In genomic region chr2:156497915-156498314, GRCm38 (mm10) we compare ENCODE assay signal across 9 mouse cellular contexts. TPM values are rescaled to one million over a fixed set of nuclear protein-coding genes. Genes with fewer than 3 reads are reported as not detected.
DNase-seq lines count a peak whose midpoint lies in the region; ATAC-seq lines count a peak whose summit lies in the region.
"Had no signal": no experiment of that assay in that cellular context is flagged by ENCODE, and none has a peak within 500 bp of the region (broad histone marks: within the 10 kb centered on the region; RNA-seq: fewer than 3 reads in every experiment).

No protein-coding gene starts in this region.

- ATAC-seq in neural tube, embryonic 15.5 days (ENCODE audit: low FRiP score), result no peak
- 0 out of 2 replicates have a peak, but pooled peaks have one; percentile 32 for ATAC-seq in limb, embryonic 13.5 days (ENCODE audit: low FRiP score, low read depth)
- 0 out of 2 replicates have a peak, but pooled peaks have one; percentile 13 for ATAC-seq in neural tube, embryonic 13.5 days (ENCODE audit: low read depth)

- WGBS in neural tube, embryonic 15.5 days, result 50% methylated on average over 5 of the region's 5 CpGs
- 41% methylated on average over 5 of the region's 5 CpGs for WGBS in limb, embryonic 13.5 days
- 50% methylated on average over 5 of the region's 5 CpGs for WGBS in neural tube, embryonic 13.5 days

- H3K9me3 ChIP-seq in neural tube, embryonic 15.5 days (replicated peaks), result no peaks in the 10 kb centered on the region
- H3K9me3 ChIP-seq in limb, embryonic 13.5 days, result no peaks in the 10 kb centered on the region
- no peaks in the 10 kb centered on the region for H3K9me3 ChIP-seq in neural tube, embryonic 13.5 days
- H3K9me3 ChIP-seq: neural tube, embryonic 12.5 days had no signal

- H3K4me1 ChIP-seq in neural tube, embryonic 15.5 days, result peaks cover 10% of the 10 kb centered on the region
- no peaks in the 10 kb centered on the region for H3K4me1 ChIP-seq in limb, embryonic 13.5 days
- H3K4me1 ChIP-seq in neural tube, embryonic 13.5 days (replicated peaks), result peaks cover 13% of the 10 kb centered on the region

- no peak overlapping the region for H3K27ac ChIP-seq in neural tube, embryonic 15.5 days (replicated peaks)
- H3K27ac ChIP-seq in limb, embryonic 13.5 days, result no peak overlapping the region
- H3K27ac ChIP-seq in neural tube, embryonic 13.5 days (replicated peaks), result no peak overlapping the region
- H3K27ac ChIP-seq: neural tube, embryonic 12.5 days had no signal

- DNase-seq in neural tube, embryonic 10.5 days (ENCODE audit: extremely low spot score, low spot score), result peak; percentile 58
- peak; percentile 47 for DNase-seq in R1 (ENCODE audit: low read depth, low spot score)
- DNase-seq in cerebellum, adult 8-10 months, result peak; percentile 73
- DNase-seq in gastrocnemius, postnatal 10 days, result peak; percentile 71
- no peak for DNase-seq in Muller cell, postnatal 12 days (ENCODE audit: inconsistent ontology term)

- no peaks in the 10 kb centered on the region for H3K27me3 ChIP-seq in neural tube, embryonic 15.5 days (replicated peaks)
- H3K27me3 ChIP-seq in limb, embryonic 13.5 days, result no peaks in the 10 kb centered on the region
- no peaks in the 10 kb centered on the region for H3K27me3 ChIP-seq in neural tube, embryonic 13.5 days
- H3K27me3 ChIP-seq: neural tube, embryonic 12.5 days had no signal

- peaks cover 78% of the 10 kb centered on the region for H3K36me3 ChIP-seq in neural tube, embryonic 15.5 days
- peaks cover 86% of the 10 kb centered on the region for H3K36me3 ChIP-seq in limb, embryonic 13.5 days
- peaks cover 77% of the 10 kb centered on the region for H3K36me3 ChIP-seq in neural tube, embryonic 13.5 days

- no peak overlapping the region for H3K4me2 ChIP-seq in neural tube, embryonic 15.5 days
- no peak overlapping the region for H3K4me2 ChIP-seq in limb, embryonic 13.5 days (replicated peaks)
- no peak overlapping the region for H3K4me2 ChIP-seq in neural tube, embryonic 13.5 days
- H3K4me2 ChIP-seq: neural tube, embryonic 12.5 days had no signal

- no peak overlapping the region for H3K4me3 ChIP-seq in neural tube, embryonic 15.5 days (replicated peaks)
- H3K4me3 ChIP-seq in limb, embryonic 13.5 days, result no peak overlapping the region
- no peak overlapping the region for H3K4me3 ChIP-seq in neural tube, embryonic 13.5 days
- H3K4me3 ChIP-seq: neural tube, embryonic 12.5 days had no signal

- no peak overlapping the region for H3K9ac ChIP-seq in neural tube, embryonic 15.5 days (replicated peaks)
- no peak overlapping the region; the same call in 1 of the 2 replicates for H3K9ac ChIP-seq in limb, embryonic 13.5 days
- H3K9ac ChIP-seq in neural tube, embryonic 13.5 days, result no peak overlapping the region
- H3K9ac ChIP-seq: neural tube, embryonic 12.5 days had no signal

RNA-seq across cellular contexts. Expression of gene Aar2, which starts 49.5 kb away (rescaled TPM):
- 42.0 and 42.8 TPM in 2 replicates for polyA plus RNA-seq in neural tube, embryonic 15.5 days (2015; fragmentation: Nextera tagmentation; extraction: Ambion mirVana)
- total RNA-seq in gastrocnemius, postnatal 10 days (2021), result 10 to 100 TPM; 16.2 to 18.6 TPM
- polyA plus RNA-seq in limb, embryonic 13.5 days (2015; fragmentation: Nextera tagmentation; extraction: Ambion mirVana), result 37.4 and 38.6 TPM in 2 replicates
- polyA plus RNA-seq in neural tube, embryonic 13.5 days (2015; fragmentation: Nextera tagmentation; extraction: Ambion mirVana), result 41.9 and 44.8 TPM in 2 replicates
